Mouse (Mus musculus): Measurements from ENCODE around the gene Hapln1.

GRCm38 (mm10) chr13:89564518-89564917 lies 24.9 kb downstream of the Hapln1 start:
- no peak for TF ChIP-seq CTCF (IDR thresholded peaks at IDR 0.05)
- no peak for TF ChIP-seq EP300 (IDR thresholded peaks at IDR 0.05)

Measured in lung, postnatal 0 days (tissue).